Mouse (Mus musculus) layer of hippocampus, postnatal 36 days (tissue): ENCODE measurements around the gene Ap2a1. TPM values are rescaled to one million over a fixed set of nuclear protein-coding genes. Genes with fewer than 3 reads are reported as not detected.
A peak's percentile ranks its signal among the peaks of the same experiment; 100 is the strongest.
"Not testable (repeated sequence)": the region's sequence is repeated elsewhere in the genome, so short reads cannot be mapped to it uniquely, and the experiment has no call there.

Experiments
- DNase-seq, 2 experiments: peaks; one replicate each; pipeline ENCODE4 v3.0.0; 2022
- total RNA-seq, 2 experiments: library from RNA; stranded (reverse); gene quantifications; 2 replicates each; pipeline ENCODE4 v1.2.3; 2021

Gene Ap2a1
- total RNA-seq, 2 experiments from 2014 or later: 295 to 305 TPM

DNA sequence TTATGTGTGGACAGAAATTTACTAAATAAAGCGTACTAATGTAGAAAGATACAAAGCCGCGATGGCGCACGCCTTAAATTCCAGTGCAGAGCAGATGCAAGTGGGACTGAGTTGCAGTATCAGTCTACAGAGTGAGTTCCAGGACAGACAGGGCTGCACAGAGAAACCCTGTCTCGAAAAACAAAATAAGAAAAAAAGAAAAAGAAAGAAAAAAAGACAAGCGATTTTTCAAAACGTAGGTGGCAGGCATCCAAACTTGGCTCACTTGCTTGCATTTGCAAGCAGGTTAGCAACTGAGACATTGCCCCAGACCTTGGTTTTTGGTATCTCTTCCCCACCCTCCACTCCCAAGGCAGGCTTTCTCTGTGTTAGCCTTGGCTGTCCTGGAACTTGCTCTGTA is 36.1 kb downstream of the Ap2a1 start:
- no peak for DNase-seq

DNA sequence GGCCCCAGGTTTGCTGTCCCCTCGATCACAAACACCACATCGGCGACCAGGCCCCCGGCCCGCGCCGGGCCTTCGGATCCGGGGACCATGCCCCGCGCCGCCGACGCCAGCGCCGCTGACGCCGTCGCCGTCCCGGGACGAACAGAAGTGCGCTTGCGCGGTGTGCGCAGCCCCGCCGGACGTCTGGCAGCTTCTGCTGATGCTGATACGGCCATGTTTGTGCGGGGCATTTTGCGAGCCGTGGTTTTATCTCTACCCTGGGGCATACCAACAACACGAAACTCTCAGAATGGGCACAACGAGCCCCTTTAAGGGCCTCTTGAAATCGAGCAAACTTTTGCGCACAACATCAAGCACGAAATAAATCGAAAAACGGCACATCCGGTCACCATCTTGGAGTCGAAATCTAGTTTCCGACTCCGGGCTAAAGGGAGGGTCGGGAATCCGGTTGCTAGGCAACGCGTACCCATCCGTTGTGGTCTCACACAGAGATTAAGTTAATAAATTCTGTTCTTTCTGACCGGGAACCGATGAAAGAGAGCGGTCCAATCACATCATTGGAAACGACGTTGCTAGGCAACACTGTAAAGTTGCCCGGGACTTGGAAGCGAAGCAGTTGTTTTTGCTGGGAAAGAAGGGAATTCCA is 36.9 kb downstream of the Ap2a1 start, which contains the start of gene Med25:
Gene Med25, minus strand, starts transcription at position 437 of the 646 bp plus-strand sequence.
- peak; percentile 91 to 95 for DNase-seq

DNA sequence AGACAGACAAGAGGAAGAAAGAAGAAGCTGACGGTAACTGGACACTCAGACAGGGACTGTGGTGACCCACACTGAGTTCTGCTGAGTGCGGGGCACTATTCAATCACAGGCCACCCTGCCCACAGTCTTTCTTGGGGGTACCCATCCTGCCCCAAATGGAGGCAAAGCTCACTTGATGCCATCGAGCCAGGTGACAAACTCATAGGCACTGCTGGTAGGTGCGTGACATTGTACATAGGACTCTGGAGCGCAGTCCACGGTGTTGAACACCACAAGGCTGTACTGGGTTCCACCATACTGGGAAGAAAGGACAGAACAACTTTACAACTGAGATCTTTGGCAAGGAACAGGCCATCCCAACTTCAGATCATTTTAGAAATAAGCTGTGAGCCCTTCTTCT is 37.7 kb downstream of the Ap2a1 start:
- no peak for DNase-seq

DNA sequence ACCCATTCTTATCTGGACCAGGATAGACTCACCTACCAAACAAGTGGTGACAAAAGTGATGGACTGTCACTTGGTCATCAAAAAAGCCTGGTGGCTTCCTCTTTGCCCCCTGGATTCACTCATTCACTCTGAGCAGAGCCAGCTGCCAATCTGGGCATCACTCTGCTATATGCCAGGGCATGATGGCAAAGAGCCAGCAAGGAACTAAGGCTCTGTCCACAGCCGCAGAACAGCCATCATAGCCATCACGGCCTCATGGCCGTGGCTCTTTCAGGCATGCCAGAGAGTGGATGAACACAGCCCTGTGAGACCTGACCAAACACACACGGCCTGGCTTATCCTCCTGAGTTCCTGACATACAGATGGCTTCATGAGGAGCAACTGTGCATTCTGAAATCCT is 38.6 kb downstream of the Ap2a1 start:
- no peak for DNase-seq

DNA sequence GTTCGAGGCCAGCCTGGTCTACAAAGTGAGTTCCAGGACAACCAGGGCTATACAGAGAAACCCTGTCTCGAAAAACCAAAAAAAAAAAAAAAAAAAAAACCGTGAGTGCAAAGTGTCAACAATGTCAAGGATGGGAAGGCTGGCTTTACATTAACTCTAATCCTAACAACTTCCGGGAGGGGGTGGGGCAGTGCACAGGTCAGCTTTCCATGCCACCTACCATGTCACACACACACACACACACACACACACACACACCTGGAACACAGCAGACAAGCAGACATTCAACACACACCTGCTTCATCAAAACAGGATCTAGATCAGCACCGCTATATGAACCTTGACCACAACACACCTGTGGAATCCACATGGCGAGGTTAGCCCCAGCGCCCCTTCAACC is 39.1 kb downstream of the Ap2a1 start:
- DNase-seq: no peak

DNA sequence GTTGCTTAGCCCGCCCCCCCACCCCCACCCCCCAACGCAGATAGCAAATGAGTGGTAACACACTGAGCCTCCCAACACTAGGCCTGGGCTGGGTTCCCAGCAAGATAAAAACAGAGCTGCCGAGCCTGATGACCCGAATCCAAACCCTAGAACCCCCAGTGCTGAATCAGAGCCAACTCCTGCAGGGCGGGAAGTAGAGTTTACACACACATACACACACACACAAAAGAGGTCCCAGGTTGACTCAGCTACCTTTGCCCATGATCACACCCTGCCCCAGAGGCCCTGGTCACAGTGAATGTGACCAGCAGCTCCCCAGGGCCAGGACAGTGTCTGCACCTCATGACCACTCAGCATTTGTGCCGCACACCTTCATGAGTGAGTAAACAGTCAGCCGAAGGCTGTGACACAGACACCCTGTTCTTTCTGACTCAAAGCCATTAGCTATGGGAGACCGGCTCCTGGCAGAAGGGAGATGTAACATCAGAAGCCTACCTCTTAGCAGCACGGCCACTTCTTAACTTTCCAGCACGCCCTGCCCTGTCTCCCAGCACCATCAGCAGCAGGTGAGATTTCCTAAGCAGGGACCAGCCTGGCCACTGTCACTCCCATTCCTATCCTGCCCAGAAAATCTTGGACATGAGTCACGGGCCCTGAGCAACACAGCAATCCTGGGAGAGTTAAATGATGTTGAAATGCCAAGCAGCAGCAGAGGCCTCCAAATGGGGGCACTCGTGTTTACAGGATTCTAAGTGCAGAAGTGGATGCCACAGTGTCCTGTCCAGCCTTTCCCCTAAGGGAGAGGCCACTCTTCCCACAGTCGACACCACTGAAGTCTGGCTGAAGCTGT is 40.8 kb downstream of the Ap2a1 start:
- no peak for DNase-seq

DNA sequence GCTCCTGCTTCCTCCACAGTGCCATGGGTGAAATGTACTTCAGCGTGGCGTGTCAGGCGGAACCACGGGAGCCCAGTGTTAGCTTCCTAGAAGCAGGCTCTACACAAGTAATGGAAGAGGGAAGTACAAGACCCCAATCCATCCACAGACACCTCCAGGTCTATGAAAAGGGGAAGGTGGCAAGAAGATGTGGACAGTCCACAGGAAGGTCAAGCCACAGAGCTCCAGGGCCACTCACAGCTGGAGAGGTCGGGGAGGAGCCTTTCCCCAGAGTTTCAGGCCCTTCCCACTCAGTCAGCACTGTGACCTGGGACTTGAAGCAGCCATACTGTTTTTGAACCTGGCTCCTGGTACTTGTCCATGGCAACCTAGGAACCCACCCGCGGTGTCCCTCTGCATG is 42.3 kb downstream of the Ap2a1 start:
- DNase-seq: no peak

DNA sequence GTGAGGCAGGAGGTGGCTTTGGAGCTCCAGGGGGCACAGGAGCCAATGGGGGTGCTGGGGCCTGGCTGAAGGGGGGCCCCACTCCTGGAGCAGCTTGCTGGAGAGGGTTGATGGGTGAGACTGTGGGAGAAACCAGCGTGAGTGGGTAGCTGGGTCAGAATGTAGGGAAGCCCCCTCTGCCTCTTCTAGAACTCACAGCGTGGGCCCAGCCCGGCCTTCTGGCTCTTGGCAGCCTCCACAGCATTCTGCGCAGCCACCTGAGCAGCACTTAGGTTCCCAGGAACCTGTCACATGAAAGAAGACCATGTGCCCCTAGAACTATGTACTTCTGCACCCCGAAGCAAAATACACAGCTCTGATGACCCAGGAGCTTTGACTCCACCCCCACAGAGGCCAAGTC is 44.7 kb downstream of the Ap2a1 start:
- no peak for DNase-seq

DNA sequence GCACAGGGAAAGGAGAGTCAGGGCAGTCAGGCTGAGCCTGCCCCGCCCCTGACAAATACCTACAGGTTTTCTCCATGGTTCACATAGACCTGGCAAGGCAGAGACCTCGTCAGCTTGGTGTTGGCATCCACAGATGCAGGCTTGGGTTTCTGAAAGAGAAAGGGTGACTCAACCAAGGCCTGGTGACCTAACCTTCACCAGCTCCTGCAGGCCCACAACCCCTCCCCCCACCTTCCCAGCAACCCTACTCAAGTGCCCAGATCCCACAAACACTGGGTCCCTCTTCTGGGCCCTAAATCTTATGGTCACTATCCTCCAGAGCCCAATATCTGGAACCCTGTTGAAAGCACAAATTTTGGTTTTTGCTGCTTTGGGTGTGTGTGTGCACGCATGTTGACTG is 46.3 kb downstream of the Ap2a1 start:
- DNase-seq: no peak

DNA sequence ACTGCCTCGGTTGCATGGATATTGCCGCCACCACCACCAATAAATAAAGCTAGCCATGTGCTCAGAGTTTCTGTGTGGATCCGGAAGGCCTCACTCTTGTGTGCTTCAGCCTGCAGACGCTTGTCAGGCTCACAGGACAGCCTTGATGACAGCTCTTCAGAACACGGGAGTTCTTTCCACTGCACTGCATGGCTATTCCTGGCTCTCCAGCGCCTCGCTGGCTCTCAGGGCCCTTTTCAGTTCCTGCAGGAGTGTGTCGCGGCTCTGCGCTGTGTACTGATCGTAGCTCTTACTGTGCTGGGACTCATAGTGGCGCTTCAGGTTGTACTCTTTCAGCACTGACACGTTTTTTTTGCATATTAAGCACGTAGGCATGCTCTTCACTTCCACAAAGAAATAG is 51.5 kb downstream of the Ap2a1 start:
- DNase-seq: no peak

DNA sequence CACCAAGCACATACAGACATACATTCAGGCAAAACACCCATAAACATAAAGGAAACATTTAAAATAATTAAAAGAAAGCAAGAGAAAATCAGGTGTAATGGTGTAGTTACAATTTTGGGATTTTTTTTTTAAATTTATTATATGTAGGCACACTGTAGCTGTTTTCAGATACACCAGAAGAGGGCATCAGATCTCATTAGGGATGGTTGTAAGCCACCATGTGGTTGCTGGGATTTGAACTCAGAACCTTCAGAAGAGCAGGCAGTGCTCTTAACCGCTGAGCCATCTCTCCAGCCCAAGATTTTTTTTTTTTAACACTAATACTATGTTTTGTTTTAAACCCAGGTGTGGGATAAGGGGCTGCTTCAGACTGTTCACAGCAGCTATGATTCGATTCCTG is 57.5 kb downstream of the Ap2a1 start:
- not testable (repeated sequence) for DNase-seq

DNA sequence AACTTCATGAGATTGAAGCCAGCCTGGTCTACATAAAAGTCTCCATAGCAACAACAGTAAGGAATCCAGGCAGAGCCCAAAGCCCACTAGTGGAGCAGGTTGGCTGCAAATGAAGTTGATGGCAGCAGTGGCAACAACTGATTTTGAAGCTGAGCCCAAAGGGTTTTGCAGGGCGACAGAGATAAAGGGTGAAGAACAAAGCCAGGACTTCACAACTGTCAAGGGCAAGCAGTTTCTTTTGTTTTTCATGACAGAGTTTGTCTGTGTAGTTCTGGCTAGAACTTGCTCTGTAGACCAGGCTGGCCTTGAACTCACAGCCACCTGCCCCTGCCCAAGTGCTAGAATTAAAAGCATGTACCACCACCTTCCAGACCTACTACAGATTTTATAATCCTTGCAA is 58.1 kb downstream of the Ap2a1 start:
- no peak for DNase-seq

DNA sequence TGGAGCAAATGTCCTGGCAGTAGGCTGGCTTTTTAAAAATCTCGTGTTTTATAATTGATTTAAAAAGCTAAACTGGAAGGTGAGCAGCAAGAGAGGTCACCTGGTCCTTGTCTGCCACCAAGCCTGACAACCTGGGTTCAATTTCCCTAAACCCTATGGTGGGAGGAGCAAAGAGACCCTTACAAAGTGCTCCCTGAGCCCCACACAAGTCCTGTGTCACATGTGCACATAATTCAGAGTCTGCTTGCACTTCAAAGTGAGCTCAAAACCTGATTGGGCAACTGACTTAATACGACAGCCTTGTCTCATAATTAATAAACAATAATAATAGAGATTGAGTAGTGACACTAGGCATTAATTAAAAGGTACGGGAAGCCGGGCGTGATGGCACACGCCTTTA is 58.7 kb downstream of the Ap2a1 start:
- DNase-seq: no peak

DNA sequence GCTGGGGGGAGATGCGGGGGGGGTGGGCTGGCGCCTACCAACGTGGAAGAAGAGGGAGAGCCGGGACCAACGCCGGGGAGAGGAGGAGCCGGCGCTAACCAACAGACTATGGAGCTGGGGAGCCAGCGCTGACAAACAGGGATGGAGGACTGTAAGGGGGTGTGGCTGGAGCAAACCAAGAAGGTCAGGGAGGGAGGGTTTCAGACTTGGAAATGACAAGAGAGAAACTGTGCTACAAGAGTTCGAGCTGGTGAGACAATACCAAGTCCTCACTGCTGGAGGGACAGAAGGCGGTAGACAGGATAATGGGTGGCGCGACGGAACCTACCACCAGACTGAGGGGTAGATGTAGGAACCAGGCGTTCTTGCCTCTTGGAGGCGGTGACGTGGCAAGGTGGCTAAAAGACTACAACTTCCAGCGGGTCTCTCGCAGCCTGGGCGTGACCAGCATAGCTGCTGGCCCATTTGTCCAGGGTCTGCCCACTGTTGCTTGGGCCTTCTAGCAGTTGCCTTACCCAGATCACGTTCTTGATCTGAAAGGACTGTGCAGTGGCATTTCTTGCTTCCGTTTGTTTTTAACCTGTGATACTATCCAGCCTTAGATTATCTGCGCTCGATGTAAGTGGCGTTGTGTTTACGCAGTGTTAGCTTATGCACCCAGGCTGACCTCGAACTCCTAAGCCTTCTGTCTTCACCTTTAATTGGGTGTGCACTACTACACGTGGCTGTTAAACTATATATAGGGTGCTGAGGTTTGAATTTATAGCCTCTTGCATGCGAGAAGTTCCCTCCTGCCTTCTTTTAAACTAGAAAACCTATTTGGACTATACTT is 59.4 kb downstream of the Ap2a1 start, which contains the start of gene Ptov1:
Gene Ptov1, minus strand, starts transcription at position 92 of the 832 bp plus-strand sequence.
- DNase-seq: peak; percentile 93 to 95

DNA sequence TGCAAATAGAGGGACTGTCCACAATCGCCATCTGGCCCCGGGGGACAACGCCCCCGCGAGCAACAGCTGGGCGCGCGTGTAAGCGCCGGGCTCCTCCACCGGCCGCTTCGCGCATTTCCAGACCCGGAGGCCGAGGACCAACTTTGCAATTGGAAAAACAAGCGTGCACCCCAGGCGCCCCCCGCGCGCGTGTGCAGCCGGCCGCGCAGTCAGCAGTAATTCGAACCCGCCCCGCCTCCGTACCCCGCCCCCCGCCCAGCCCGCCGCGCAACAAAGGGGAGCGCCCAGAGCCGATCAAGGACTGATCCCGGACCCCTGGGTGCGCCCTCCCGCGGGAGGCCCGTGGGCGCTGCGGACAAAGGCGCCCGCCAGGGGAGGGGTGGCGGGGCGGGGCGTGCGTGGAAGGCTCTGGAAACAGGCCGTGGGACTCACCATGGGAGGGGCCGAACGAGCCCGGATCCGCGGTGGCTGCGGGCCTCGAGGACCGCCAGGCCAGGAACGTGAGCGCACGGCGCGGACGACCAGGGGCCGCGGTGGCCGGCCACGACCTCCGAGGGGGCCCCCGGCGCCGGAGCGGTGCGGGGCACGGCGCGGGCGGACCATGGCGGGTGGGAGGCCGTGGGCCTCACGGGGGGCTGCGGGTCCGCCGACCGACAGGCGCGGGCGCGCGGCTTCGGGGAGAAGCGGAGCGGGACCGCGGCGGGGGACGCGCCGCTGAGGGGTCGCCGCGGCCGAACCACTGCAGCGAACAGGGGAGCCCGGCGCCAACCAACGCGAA is 60.2 kb downstream of the Ap2a1 start:
- DNase-seq: no peak

DNA sequence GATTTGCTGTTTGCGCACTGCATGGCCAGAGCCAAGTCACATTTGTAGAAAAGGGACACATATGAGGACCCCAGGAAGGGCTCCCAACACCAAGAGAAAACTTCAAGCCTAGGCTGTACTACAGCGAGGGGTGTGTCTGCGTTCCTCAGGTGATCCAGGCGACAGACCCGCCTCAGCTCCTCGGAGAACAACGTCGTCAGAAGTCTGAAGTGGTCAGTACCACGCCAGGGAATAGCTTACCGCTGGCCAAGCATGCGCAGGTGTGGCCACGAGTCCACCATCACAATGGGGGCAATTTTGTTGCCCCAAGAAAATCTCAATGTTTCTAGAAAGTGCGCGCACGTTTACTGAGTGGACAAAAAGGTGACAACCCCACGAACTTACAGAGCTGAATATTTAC is 60.8 kb downstream of the Ap2a1 start:
- DNase-seq: no peak

DNA sequence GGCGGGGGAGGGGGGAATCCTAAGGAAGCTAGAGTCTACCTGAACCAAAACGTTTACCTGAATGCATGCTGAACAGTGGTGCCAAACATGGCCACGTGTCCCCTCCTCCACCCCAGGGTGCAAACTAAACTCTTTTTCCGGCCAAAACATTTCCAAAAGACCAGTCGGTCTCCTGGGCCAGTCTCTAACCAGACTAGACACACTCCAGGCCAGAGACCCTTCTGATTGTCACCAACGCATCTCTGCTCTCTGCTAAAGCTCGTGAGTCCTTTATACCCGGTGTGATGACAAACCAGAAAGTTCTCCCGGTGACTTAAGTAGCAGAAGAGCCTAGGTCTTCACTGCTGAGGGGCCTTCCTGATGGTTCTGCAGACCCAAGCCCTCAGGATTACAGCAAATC is 61.5 kb downstream of the Ap2a1 start:
- no peak for DNase-seq

DNA sequence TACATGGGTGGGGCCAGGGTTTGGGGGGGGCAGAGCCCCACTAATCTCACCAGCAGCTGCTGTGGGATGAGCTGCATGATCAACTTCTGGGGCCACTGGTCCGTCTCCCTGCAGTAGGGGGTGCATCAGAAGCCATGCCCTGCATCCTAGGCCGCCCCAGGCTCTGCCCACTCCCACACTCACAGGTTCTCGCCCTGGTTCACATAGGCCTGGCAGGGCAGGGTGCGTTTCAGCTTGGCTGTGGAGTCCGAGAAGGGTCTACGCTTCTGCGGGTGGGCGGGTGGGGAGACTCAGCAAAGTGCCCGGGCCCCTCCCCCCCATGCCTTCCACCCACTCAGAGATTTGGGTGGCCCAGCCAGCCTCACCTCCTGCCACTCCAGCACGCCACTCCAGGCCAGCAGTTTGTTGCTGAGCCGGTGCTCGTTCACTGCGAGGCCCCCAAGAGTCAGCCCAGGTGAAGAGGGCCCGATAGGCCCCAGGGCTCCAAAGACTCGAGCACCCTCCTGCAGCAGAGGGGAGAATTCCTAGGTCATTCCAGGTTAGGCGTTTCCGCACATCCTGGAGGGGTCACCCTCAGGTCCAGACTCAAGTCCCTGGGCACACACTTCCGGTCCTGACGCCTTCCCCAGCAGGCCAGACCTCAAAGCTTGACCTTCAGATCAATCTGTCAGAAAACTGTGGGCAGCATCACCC is 62.1 kb downstream of the Ap2a1 start:
- DNase-seq: no peak

DNA sequence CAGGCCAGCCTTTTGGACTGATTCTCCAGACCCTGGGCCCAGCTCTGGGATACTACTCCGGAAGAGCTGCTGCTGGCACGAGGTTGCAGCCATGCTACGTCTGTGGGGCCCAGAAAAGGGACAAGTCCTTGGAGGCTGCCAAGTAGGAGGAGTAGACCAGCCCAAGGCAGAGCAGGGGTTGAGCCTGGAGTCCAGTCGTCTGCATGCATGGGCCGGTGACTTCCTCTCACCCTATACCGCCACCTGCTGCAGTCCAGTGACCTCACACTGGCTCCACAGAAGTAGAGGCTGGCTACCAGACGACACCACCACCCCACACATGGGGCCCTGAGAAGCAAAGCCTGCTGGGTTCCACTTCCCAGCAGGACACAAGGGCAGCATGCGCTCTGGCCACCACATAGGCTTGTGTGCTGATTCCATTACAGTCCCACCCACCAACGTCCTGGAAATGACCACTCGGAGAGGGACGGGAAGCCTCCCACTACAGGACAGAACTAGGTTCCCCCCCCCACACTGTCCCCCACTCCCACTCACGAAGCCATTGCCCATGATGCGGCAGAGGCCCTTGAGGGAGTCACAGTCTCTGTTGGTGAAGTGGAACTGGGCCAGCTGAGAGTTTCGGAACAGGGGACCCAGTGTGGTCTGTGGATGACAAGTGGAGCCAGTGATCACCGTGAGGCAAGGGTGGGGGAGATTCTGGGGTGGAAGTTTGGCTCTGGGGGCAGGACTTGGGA is 62.9 kb downstream of the Ap2a1 start:
- no peak for DNase-seq

DNA sequence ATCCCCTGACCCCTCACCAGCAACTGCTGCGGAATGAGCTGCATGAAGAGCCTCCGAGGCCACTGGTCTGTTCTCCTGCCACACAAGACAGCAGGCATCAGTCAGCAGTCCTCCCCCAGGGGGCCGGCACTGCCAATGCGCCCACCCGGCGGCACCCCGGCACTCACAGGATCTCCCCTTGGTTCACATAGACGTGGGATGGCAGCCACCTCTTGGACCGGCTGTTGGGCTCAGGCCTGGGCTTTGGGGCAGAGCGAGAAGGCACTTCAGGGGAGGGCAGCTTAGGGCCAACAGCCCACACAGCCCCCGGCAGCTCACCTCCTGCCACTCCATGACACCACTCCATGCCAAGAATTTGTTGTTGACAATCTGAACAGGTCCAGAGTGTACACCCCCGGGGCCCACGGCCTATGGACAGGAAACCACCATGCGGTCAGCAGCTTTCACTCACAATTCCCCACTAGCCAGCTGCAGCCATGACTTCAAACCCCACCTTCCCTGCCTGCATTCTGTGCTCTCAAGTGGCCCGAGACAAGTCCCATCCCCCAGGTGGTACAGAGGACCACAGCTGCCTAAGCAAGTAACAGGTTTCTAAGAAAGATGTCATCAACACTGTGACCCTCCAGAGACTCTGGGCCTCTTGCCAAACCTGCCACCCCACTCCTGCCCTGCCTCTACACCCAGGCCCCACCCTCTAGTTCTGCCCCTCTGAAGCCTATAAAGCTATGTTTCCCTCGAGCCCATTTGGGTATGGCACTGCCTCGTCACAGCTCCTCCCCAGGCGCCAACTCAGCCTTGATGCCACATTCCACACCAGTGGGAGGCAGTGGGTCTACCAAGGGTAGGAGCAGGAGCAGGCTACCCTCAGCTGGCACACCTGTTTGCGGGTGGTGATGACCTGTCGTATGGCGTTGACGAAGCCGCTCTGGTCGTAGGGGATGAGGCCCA is 64.4 kb downstream of the Ap2a1 start:
- DNase-seq: peak in 1 of 2 experiments; percentile 21
